ENCODE assay signal across 9 mouse cellular contexts in genomic region chr7:80208026-80208642, GRCm38 (mm10). TPM values are rescaled to one million over a fixed set of nuclear protein-coding genes. Genes with fewer than 3 reads are reported as not detected.
DNase-seq lines count a peak whose midpoint lies in the region; ATAC-seq lines count a peak whose summit lies in the region.
"Had no signal": no experiment of that assay in that cellular context is flagged by ENCODE, and none has a peak within 500 bp of the region (broad histone marks: within the 10 kb centered on the region; RNA-seq: fewer than 3 reads in every experiment).

No protein-coding gene starts in this region.

- peaks cover 7% of the 10 kb centered on the region for H3K4me1 ChIP-seq in midbrain, embryonic 11.5 days (ENCODE audit: control insufficient read depth, insufficient read depth, low read length)
- H3K4me1 ChIP-seq in midbrain, embryonic 16.5 days (ENCODE audit: control insufficient read depth, insufficient read depth, low read length): peaks cover 15% of the 10 kb centered on the region
- H3K4me1 ChIP-seq in forebrain, embryonic 16.5 days (replicated peaks; ENCODE audit: control insufficient read depth, insufficient read depth, low read length): peaks cover 33% of the 10 kb centered on the region
- peaks cover 68% of the 10 kb centered on the region for H3K4me1 ChIP-seq in stomach, embryonic 16.5 days (ENCODE audit: control insufficient read depth, insufficient read depth, low read length)

- H3K27ac ChIP-seq in midbrain, embryonic 11.5 days (ENCODE audit: low read depth, low read length): no peak overlapping the region
- H3K27ac ChIP-seq in midbrain, embryonic 16.5 days (ENCODE audit: low read length): no peak overlapping the region
- H3K27ac ChIP-seq in forebrain, embryonic 16.5 days (ENCODE audit: low read length): no peak overlapping the region
- peak overlapping the region; percentile 94 for H3K27ac ChIP-seq in stomach, embryonic 16.5 days (ENCODE audit: low read length)
- H3K27ac ChIP-seq: neural tube, embryonic 13.5 days had no signal

- WGBS in midbrain, embryonic 11.5 days: 87% methylated on average over 18 of the region's 18 CpGs
- 74% methylated on average over 18 of the region's 18 CpGs for WGBS in midbrain, embryonic 16.5 days
- 56% methylated on average over 18 of the region's 18 CpGs for WGBS in forebrain, embryonic 16.5 days
- WGBS in stomach, embryonic 16.5 days: 61% methylated on average over 18 of the region's 18 CpGs

- no peak overlapping the region for H3K9ac ChIP-seq in midbrain, embryonic 11.5 days (ENCODE audit: low read length)
- no peak overlapping the region for H3K9ac ChIP-seq in midbrain, embryonic 16.5 days (ENCODE audit: low read depth, low read length)
- no peak overlapping the region for H3K9ac ChIP-seq in forebrain, embryonic 16.5 days (replicated peaks; ENCODE audit: low read depth, low read length)
- 0 out of 2 replicates have a peak overlapping the region, but pooled peaks have one; percentile 62 for H3K9ac ChIP-seq in stomach, embryonic 16.5 days (ENCODE audit: low read length)
- H3K9ac ChIP-seq: neural tube, embryonic 13.5 days had no signal

- no peaks in the 10 kb centered on the region for H3K9me3 ChIP-seq in midbrain, embryonic 11.5 days (ENCODE audit: control insufficient read depth, low read length)
- H3K9me3 ChIP-seq in midbrain, embryonic 16.5 days (replicated peaks; ENCODE audit: control insufficient read depth, low read length, poor library complexity, severe bottlenecking): no peaks in the 10 kb centered on the region
- H3K9me3 ChIP-seq in forebrain, embryonic 16.5 days (ENCODE audit: control insufficient read depth, low read length): no peaks in the 10 kb centered on the region
- no peaks in the 10 kb centered on the region for H3K9me3 ChIP-seq in stomach, embryonic 16.5 days (replicated peaks; ENCODE audit: control insufficient read depth, low read length)
- H3K9me3 ChIP-seq: neural tube, embryonic 13.5 days had no signal

- no peaks in the 10 kb centered on the region for H3K36me3 ChIP-seq in midbrain, embryonic 11.5 days (ENCODE audit: control insufficient read depth, insufficient read depth, low read length)
- H3K36me3 ChIP-seq in midbrain, embryonic 16.5 days (ENCODE audit: control insufficient read depth, insufficient read depth, low read length): no peaks in the 10 kb centered on the region
- 0 out of 2 replicates have a peak, but pooled peaks cover under 1% of the 10 kb centered on the region for H3K36me3 ChIP-seq in forebrain, embryonic 16.5 days (ENCODE audit: control insufficient read depth, insufficient read depth)
- H3K36me3 ChIP-seq in stomach, embryonic 16.5 days (ENCODE audit: control insufficient read depth, insufficient read depth, low read length): no peaks in the 10 kb centered on the region

- ATAC-seq in midbrain, embryonic 11.5 days (ENCODE audit: low FRiP score): no peak
- no peak for ATAC-seq in midbrain, embryonic 16.5 days
- ATAC-seq in forebrain, embryonic 16.5 days: 0 out of 2 replicates have a peak, but pooled peaks have one; percentile 5
- ATAC-seq in stomach, embryonic 16.5 days (ENCODE audit: insufficient read depth, low FRiP score): peak; percentile 79

- no peaks in the 10 kb centered on the region for H3K27me3 ChIP-seq in midbrain, embryonic 11.5 days (ENCODE audit: control insufficient read depth, insufficient read depth, low read length)
- no peaks in the 10 kb centered on the region for H3K27me3 ChIP-seq in midbrain, embryonic 16.5 days (ENCODE audit: control insufficient read depth, insufficient read depth, low read depth, low read length)
- H3K27me3 ChIP-seq in forebrain, embryonic 16.5 days (replicated peaks; ENCODE audit: control insufficient read depth, insufficient read depth, low read length): no peaks in the 10 kb centered on the region
- no peaks in the 10 kb centered on the region for H3K27me3 ChIP-seq in stomach, embryonic 16.5 days (ENCODE audit: control insufficient read depth, insufficient read depth, low read length)
- H3K27me3 ChIP-seq: neural tube, embryonic 13.5 days had no signal

- H3K4me2 ChIP-seq in midbrain, embryonic 11.5 days: no peak overlapping the region
- H3K4me2 ChIP-seq in midbrain, embryonic 16.5 days (ENCODE audit: low read length): no peak overlapping the region
- H3K4me2 ChIP-seq in forebrain, embryonic 16.5 days (ENCODE audit: low read length): no peak overlapping the region
- H3K4me2 ChIP-seq in stomach, embryonic 16.5 days (ENCODE audit: low read depth, low read length): peak overlapping the region; percentile 36; the same call in 1 of the 2 replicates
- H3K4me2 ChIP-seq: neural tube, embryonic 13.5 days had no signal

- peak; percentile 60 for DNase-seq in midbrain, embryonic 11.5 days (ENCODE audit: low spot score, missing footprints)
- peak; percentile 77 for DNase-seq in liver
- DNase-seq in left cerebral cortex, adult 18-20 months (ENCODE audit: low spot score in 2 of 2): no peak
- no peak for DNase-seq in adrenal gland, adult 2 months
- DNase-seq in adipocyte (ENCODE audit: low spot score): no peak

- H3K4me3 ChIP-seq in midbrain, embryonic 11.5 days (ENCODE audit: low read depth, low read length): no peak overlapping the region
- no peak overlapping the region for H3K4me3 ChIP-seq in midbrain, embryonic 16.5 days (ENCODE audit: low read depth, low read length)
- H3K4me3 ChIP-seq in forebrain, embryonic 16.5 days (replicated peaks; ENCODE audit: low read length): no peak overlapping the region
- no peak overlapping the region; the same call in 1 of the 2 replicates for H3K4me3 ChIP-seq in stomach, embryonic 16.5 days (replicated peaks; ENCODE audit: low read length)
- H3K4me3 ChIP-seq: neural tube, embryonic 13.5 days had no signal

RNA-seq across cellular contexts. Expression of gene Sema4b, which starts 21.5 kb away (rescaled TPM):
- polyA plus RNA-seq in midbrain, embryonic 11.5 days (2014; fragmentation: Nextera tagmentation; extraction: Ambion mirVana): 9.6 and 10.5 TPM in 2 replicates
- polyA plus RNA-seq in midbrain, embryonic 16.5 days (2015; fragmentation: Nextera tagmentation; extraction: Ambion mirVana): 25.2 and 25.3 TPM in 2 replicates
- polyA plus RNA-seq in forebrain, embryonic 16.5 days (2015; fragmentation: Nextera tagmentation; extraction: Ambion mirVana): 20.6 and 26.6 TPM in 2 replicates
- 19.7 and 23.7 TPM in 2 replicates for polyA plus RNA-seq in stomach, embryonic 16.5 days (2015; fragmentation: Nextera tagmentation; extraction: Ambion mirVana)
- 10 to 100 TPM; 17.7 to 18.0 TPM for total RNA-seq in left cerebral cortex, adult 18-20 months (2021)
- 10 to 100 TPM; 57.7 to 66.4 TPM for total RNA-seq in adrenal gland, adult 2 months (2021)
- polyA plus RNA-seq in adrenal gland, adult 2 months (2012; rRNA removed): 55.1 and 65.8 TPM in 2 replicates

RNA-seq across cellular contexts. Expression of gene Cib1, which starts 24.5 kb away (rescaled TPM):
- 49.8 and 55.0 TPM in 2 replicates for polyA plus RNA-seq in midbrain, embryonic 11.5 days (2014; fragmentation: Nextera tagmentation; extraction: Ambion mirVana)
- 24.3 and 26.0 TPM in 2 replicates for polyA plus RNA-seq in midbrain, embryonic 16.5 days (2015; fragmentation: Nextera tagmentation; extraction: Ambion mirVana)
- polyA plus RNA-seq in forebrain, embryonic 16.5 days (2015; fragmentation: Nextera tagmentation; extraction: Ambion mirVana): 26.5 and 26.7 TPM in 2 replicates
- polyA plus RNA-seq in stomach, embryonic 16.5 days (2015; fragmentation: Nextera tagmentation; extraction: Ambion mirVana): 141 and 167 TPM in 2 replicates
- 10 to 100 TPM; 20.4 to 24.3 TPM for total RNA-seq in left cerebral cortex, adult 18-20 months (2021)
- total RNA-seq in adrenal gland, adult 2 months (2021): 10 to 100 TPM; 66.7 to 75.3 TPM
- polyA plus RNA-seq in adrenal gland, adult 2 months (2012; rRNA removed): 110 and 126 TPM in 2 replicates

RNA-seq across cellular contexts. Expression of gene Gdpgp1, which starts 24.5 kb away (rescaled TPM):
- polyA plus RNA-seq in midbrain, embryonic 11.5 days (2014; fragmentation: Nextera tagmentation; extraction: Ambion mirVana): 3.8 and 4.5 TPM in 2 replicates
- polyA plus RNA-seq in midbrain, embryonic 16.5 days (2015; fragmentation: Nextera tagmentation; extraction: Ambion mirVana): 3.7 and 4.6 TPM in 2 replicates
- 3.4 and 3.9 TPM in 2 replicates for polyA plus RNA-seq in forebrain, embryonic 16.5 days (2015; fragmentation: Nextera tagmentation; extraction: Ambion mirVana)
- polyA plus RNA-seq in stomach, embryonic 16.5 days (2015; fragmentation: Nextera tagmentation; extraction: Ambion mirVana): 4.0 and 4.7 TPM in 2 replicates
- 1 to 10 TPM; 5.3 to 6.4 TPM for total RNA-seq in left cerebral cortex, adult 18-20 months (2021)
- total RNA-seq in adrenal gland, adult 2 months (2021): 1 to 10 TPM; 3.6 to 4.6 TPM
- 2.6 and 2.9 TPM in 2 replicates for polyA plus RNA-seq in adrenal gland, adult 2 months (2012; rRNA removed)

RNA-seq across cellular contexts. Expression of gene Ttll13, which starts 38.0 kb away (rescaled TPM):
- polyA plus RNA-seq in midbrain, embryonic 11.5 days (2014; fragmentation: Nextera tagmentation; extraction: Ambion mirVana): 0.53 and 0.91 TPM in 2 replicates
- 2.9 and 3.0 TPM in 2 replicates for polyA plus RNA-seq in midbrain, embryonic 16.5 days (2015; fragmentation: Nextera tagmentation; extraction: Ambion mirVana)
- 1.0 and 1.2 TPM in 2 replicates for polyA plus RNA-seq in forebrain, embryonic 16.5 days (2015; fragmentation: Nextera tagmentation; extraction: Ambion mirVana)
- 0.56 and 1.1 TPM in 2 replicates for polyA plus RNA-seq in stomach, embryonic 16.5 days (2015; fragmentation: Nextera tagmentation; extraction: Ambion mirVana)
- 1 to 10 TPM; 1.9 to 3.0 TPM for total RNA-seq in left cerebral cortex, adult 18-20 months (2021)
- 1 to 10 TPM in 1 of 2 experiments, under 1 TPM in 1; 0.89 to 1.2 TPM for total RNA-seq in adrenal gland, adult 2 months (2021)
- 0.66 TPM in 2 replicates for polyA plus RNA-seq in adrenal gland, adult 2 months (2012; rRNA removed)

RNA-seq across cellular contexts. Expression of gene Ngrn, which starts 52.9 kb away (rescaled TPM):
- polyA plus RNA-seq in midbrain, embryonic 11.5 days (2014; fragmentation: Nextera tagmentation; extraction: Ambion mirVana): 53.1 and 53.2 TPM in 2 replicates
- 73.8 and 78.5 TPM in 2 replicates for polyA plus RNA-seq in midbrain, embryonic 16.5 days (2015; fragmentation: Nextera tagmentation; extraction: Ambion mirVana)
- polyA plus RNA-seq in forebrain, embryonic 16.5 days (2015; fragmentation: Nextera tagmentation; extraction: Ambion mirVana): 66.9 and 67.9 TPM in 2 replicates
- polyA plus RNA-seq in stomach, embryonic 16.5 days (2015; fragmentation: Nextera tagmentation; extraction: Ambion mirVana): 52.2 and 53.3 TPM in 2 replicates
- total RNA-seq in left cerebral cortex, adult 18-20 months (2021): 10 to 100 TPM; 41.8 to 47.0 TPM
- total RNA-seq in adrenal gland, adult 2 months (2021): 10 to 100 TPM; 35.7 to 50.1 TPM
- polyA plus RNA-seq in adrenal gland, adult 2 months (2012; rRNA removed): 38.7 and 45.6 TPM in 2 replicates

Comparison
In these comparisons a context has a peak if more than half of its experiments do, and no peak if none do; other contexts are left out.
1. ATAC-seq: peak in forebrain, embryonic 16.5 days (single experiment) and stomach, embryonic 16.5 days (single experiment); none in midbrain, embryonic 11.5 days (single experiment) and midbrain, embryonic 16.5 days (single experiment).
2. DNase-seq: peak in midbrain, embryonic 11.5 days (single experiment) and liver (single experiment); none in left cerebral cortex, adult 18-20 months (0 of 2), adrenal gland, adult 2 months (single experiment) and adipocyte (single experiment).